Mouse (Mus musculus): ENCODE results near the gene T2. TPM values are rescaled to one million over a fixed set of nuclear protein-coding genes. Genes with fewer than 3 reads are reported as not detected.

Gene T2
- polyA plus RNA-seq, 1 experiment from 2014 or later = 1.9 TPM

- no peak overlapping the region for H3K4me3 ChIP-seq
- H3K4me2 ChIP-seq = no peak overlapping the region
- no peak overlapping the region for H3K9ac ChIP-seq
- no peaks in the 10 kb centered on the region for H3K9me3 ChIP-seq (replicated peaks)
- H3K4me1 ChIP-seq (replicated peaks) = no peaks in the 10 kb centered on the region
- WGBS = 78% methylated on average over 3 of the region's 3 CpGs
- peaks cover 5% of the 10 kb centered on the region; the same call in 1 of the 2 replicates for H3K27me3 ChIP-seq
- H3K36me3 ChIP-seq = no peaks in the 10 kb centered on the region
- H3K27ac ChIP-seq = no peak overlapping the region
- no peak for ATAC-seq (replicated peaks; ENCODE audit: insufficient number of reproducible peaks, insufficient read depth, low FRiP score, low read depth)
Measured at GRCm38 (mm10) chr17:8448324-8448723, 92.5 kb downstream of the T2 start.

GRCm38 (mm10) chr17:8455196-8455595 is 99.4 kb downstream of the T2 start:
- no peak for ATAC-seq (replicated peaks; ENCODE audit: insufficient number of reproducible peaks, insufficient read depth, low FRiP score, low read depth)
- Histone ChIP-seq H3K4me1 (replicated peaks) (peaks cover 6% of the 10 kb centered on the region; the same call in 1 of the 2 replicates), H3K4me3 (no peak overlapping the region), H3K27ac (no peak overlapping the region), H3K27me3 (peaks cover 4% of the 10 kb centered on the region), H3K9me3 (replicated peaks) (no peaks in the 10 kb centered on the region), H3K4me2 (no peak overlapping the region), H3K36me3 (no peaks in the 10 kb centered on the region), H3K9ac (no peak overlapping the region)
- WGBS = 33% methylated on average over 6 of the region's 6 CpGs

DNA sequence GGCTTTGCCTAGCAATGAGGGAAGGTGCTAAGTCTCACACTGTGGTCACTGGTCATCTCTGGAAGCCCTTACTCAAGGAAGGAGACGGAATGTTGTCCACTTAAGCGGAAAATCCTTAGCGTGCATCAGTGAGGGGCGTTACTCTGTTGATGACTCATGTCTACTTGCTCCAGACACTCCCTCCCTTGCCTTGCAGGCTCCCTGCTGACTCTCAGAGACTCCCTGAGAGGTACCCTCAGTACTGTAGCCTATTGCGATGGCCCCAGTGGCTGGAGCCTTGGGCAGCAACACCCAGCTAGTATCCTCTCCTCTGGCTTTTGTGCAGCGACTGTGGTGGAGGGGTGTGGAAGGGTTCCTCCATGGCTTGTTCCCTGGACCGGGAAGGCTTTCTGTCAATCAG is 99.8 kb downstream of the T2 start:
- Histone ChIP-seq H3K4me3 (no peak overlapping the region), H3K4me1 (replicated peaks) (peaks cover 6% of the 10 kb centered on the region; the same call in 1 of the 2 replicates), H3K9me3 (replicated peaks) (no peaks in the 10 kb centered on the region), H3K27ac (no peak overlapping the region), H3K27me3 (peaks cover 8% of the 10 kb centered on the region), H3K36me3 (no peaks in the 10 kb centered on the region), H3K4me2 (no peak overlapping the region), H3K9ac (no peak overlapping the region)
- ATAC-seq (replicated peaks; ENCODE audit: insufficient number of reproducible peaks, insufficient read depth, low FRiP score, low read depth) = no peak
- WGBS = 43% methylated on average over 7 of the region's 7 CpGs

DNA sequence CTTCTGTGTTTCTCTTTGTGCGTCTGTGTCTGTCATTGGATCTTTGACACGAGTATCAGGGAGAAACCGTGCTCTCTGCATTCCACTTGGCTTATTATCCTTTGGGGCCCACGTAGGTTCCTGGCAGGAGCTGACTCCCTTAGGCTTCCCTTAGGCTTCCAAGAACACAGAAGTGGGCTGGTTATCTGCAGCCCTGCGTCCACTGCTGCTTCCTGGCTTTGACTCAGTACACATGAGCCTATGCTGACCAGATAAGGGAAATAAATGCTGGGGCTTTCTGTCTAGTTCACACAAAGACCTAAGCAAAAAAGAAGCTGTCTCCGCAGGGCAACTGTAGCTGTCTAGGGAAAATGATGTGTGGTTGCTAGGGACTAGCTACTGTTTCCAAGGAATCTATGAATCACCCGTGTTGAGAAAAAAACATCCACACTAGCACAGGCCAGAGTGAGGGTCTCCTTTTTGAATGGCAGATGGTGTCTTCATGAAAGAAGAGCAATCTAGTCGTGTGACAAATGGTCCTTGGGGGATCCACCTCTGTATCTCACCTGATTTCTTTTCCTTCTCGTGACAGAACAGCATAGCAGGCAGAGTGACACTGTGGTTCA is 101.2 kb downstream of the T2 start:
- H3K9ac ChIP-seq = no peak overlapping the region
- H3K4me2 ChIP-seq = no peak overlapping the region
- peak; percentile 55; the same call in 1 of the 2 replicates for ATAC-seq (replicated peaks; ENCODE audit: insufficient number of reproducible peaks, insufficient read depth, low FRiP score, low read depth)
- WGBS = 24% methylated on average over 9 of the region's 9 CpGs
- H3K36me3 ChIP-seq = no peaks in the 10 kb centered on the region
- peaks cover 13% of the 10 kb centered on the region for H3K27me3 ChIP-seq
- H3K4me1 ChIP-seq (replicated peaks) = peaks cover 6% of the 10 kb centered on the region; the same call in 1 of the 2 replicates
- no peak overlapping the region for H3K4me3 ChIP-seq
- H3K27ac ChIP-seq = no peak overlapping the region
- no peaks in the 10 kb centered on the region for H3K9me3 ChIP-seq (replicated peaks)

- Histone ChIP-seq H3K4me1 (replicated peaks) (peaks cover 3% of the 10 kb centered on the region; the same call in 1 of the 2 replicates), H3K4me2 (no peak overlapping the region), H3K9ac (no peak overlapping the region), H3K36me3 (no peaks in the 10 kb centered on the region), H3K4me3 (no peak overlapping the region), H3K9me3 (replicated peaks) (no peaks in the 10 kb centered on the region), H3K27me3 (peaks cover 33% of the 10 kb centered on the region), H3K27ac (no peak overlapping the region)
- 5% methylated on average over 4 of the region's 4 CpGs for WGBS
- ATAC-seq (replicated peaks; ENCODE audit: insufficient number of reproducible peaks, insufficient read depth, low FRiP score, low read depth) = no peak
Measured at GRCm38 (mm10) chr17:8461568-8461967, 105.8 kb downstream of the T2 start.

DNA sequence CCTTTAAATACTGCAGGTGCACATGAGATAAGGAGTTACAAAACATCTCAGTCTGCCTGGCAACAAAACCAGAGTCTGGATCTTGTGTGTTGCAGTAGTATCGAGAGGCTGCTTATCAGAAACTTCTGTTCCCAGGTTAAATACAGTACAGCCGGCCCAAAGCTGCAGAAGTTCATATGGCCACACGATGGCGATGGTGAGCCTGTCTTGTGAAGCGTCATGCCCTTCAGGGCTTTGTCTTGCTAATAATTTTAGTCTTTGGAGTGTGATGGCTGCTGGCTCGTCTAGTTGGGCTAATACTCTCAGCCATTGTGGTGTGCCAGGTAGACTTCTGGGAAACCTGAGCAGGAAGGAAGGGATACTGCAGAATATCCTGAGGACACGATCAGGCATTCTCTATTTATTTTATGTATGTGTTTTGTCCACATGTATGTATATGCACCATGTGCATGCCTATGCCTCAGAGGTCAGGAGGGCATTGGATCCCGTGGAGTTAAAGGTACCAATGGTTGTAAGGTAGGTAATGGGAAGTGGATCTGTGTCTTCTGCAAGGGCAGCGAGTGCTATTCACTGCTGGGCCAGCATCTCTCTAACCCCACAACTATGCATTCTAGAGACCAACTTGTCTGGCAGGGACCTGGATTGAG is 107.8 kb downstream of the T2 start:
- H3K4me2 ChIP-seq = no peak overlapping the region
- ATAC-seq (replicated peaks; ENCODE audit: insufficient number of reproducible peaks, insufficient read depth, low FRiP score, low read depth) = peak; percentile 33; the same call in 1 of the 2 replicates

GRCm38 (mm10) chr17:8467771-8468170 is 112.0 kb downstream of the T2 start:
- WGBS = 80% methylated on average over 3 of the region's 3 CpGs
- ATAC-seq (replicated peaks; ENCODE audit: insufficient number of reproducible peaks, insufficient read depth, low FRiP score, low read depth) = no peak
- no peak overlapping the region for H3K4me2 ChIP-seq
- H3K4me3 ChIP-seq = no peak overlapping the region
- no peaks in the 10 kb centered on the region for H3K36me3 ChIP-seq
- peaks cover 57% of the 10 kb centered on the region for H3K27me3 ChIP-seq
- H3K9ac ChIP-seq = no peak overlapping the region
- H3K27ac ChIP-seq = no peak overlapping the region
- no peaks in the 10 kb centered on the region for H3K9me3 ChIP-seq (replicated peaks)
- no peaks in the 10 kb centered on the region for H3K4me1 ChIP-seq (replicated peaks)

More for the DNA sequence above, 107.8 kb downstream of the T2 start:
- Histone ChIP-seq H3K9ac (no peak overlapping the region), H3K9me3 (replicated peaks) (no peaks in the 10 kb centered on the region), H3K4me3 (no peak overlapping the region), H3K36me3 (no peaks in the 10 kb centered on the region), H3K27me3 (peaks cover 52% of the 10 kb centered on the region), H3K4me1 (replicated peaks) (no peaks in the 10 kb centered on the region), H3K27ac (no peak overlapping the region)
- 23% methylated on average over 9 of the region's 9 CpGs for WGBS

GRCm38 (mm10) chr17:8468716-8469344 is 113.0 kb downstream of the T2 start:
- Histone ChIP-seq H3K4me2 (no peak overlapping the region), H3K27me3 (peaks cover 55% of the 10 kb centered on the region), H3K9ac (no peak overlapping the region), H3K27ac (no peak overlapping the region), H3K4me3 (no peak overlapping the region), H3K4me1 (replicated peaks) (no peaks in the 10 kb centered on the region), H3K36me3 (no peaks in the 10 kb centered on the region), H3K9me3 (replicated peaks) (no peaks in the 10 kb centered on the region)
- ATAC-seq (replicated peaks; ENCODE audit: insufficient number of reproducible peaks, insufficient read depth, low FRiP score, low read depth) = no peak
- 14% methylated on average over 19 of the region's 19 CpGs for WGBS

Other genes starting within 250 kb of the T2 start
- 0.15 TPM in 1 of 2 replicates, not detected in the other for gene Gm49673, start 208.2 kb upstream of the T2 start, polyA plus RNA-seq (2015; fragmentation: Nextera tagmentation; extraction: Ambion mirVana)
- gene Rnaset2a, start 207.9 kb upstream of the T2 start, polyA plus RNA-seq (2015; fragmentation: Nextera tagmentation; extraction: Ambion mirVana) = 33.0 and 34.1 TPM in 2 replicates
- gene Fgfr1op, start 190.5 kb upstream of the T2 start, polyA plus RNA-seq (2015; fragmentation: Nextera tagmentation; extraction: Ambion mirVana) = 20.1 and 23.9 TPM in 2 replicates
- gene Ccr6, start 119.9 kb upstream of the T2 start, polyA plus RNA-seq (2015; fragmentation: Nextera tagmentation; extraction: Ambion mirVana) = 0.21 and 0.41 TPM in 2 replicates
- 244 and 297 TPM in 2 replicates for gene Mpc1, start 73.1 kb upstream of the T2 start, polyA plus RNA-seq (2015; fragmentation: Nextera tagmentation; extraction: Ambion mirVana)
- 58.6 and 64.0 TPM in 2 replicates for gene Sft2d1, start 44.9 kb upstream of the T2 start, polyA plus RNA-seq (2015; fragmentation: Nextera tagmentation; extraction: Ambion mirVana)
- gene Prr18, start 18.5 kb upstream of the T2 start, polyA plus RNA-seq (2015; fragmentation: Nextera tagmentation; extraction: Ambion mirVana) = 0.13 and 0.47 TPM in 2 replicates
- 0.40 and 0.55 TPM in 2 replicates for gene T, start 78.4 kb downstream of the T2 start, polyA plus RNA-seq (2015; fragmentation: Nextera tagmentation; extraction: Ambion mirVana)
- gene Pde10a, start 169.4 kb downstream of the T2 start, polyA plus RNA-seq (2015; fragmentation: Nextera tagmentation; extraction: Ambion mirVana) = 1.4 and 2.1 TPM in 2 replicates
- not detected in 2 replicates for gene Gm17087, start 211.0 kb downstream of the T2 start, polyA plus RNA-seq (2015; fragmentation: Nextera tagmentation; extraction: Ambion mirVana)